Mouse (Mus musculus): ENCODE data around the gene Cep350. TPM values are rescaled to one million over a fixed set of nuclear protein-coding genes. Genes with fewer than 3 reads are reported as not detected.
A peak's percentile ranks its signal among the peaks of the same experiment; 100 is the strongest.

Cep350 gene
- polyA plus RNA-seq (2014; fragmentation: Nextera tagmentation; extraction: Ambion mirVana) = 6.2 and 7.2 TPM in 2 replicates

GRCm38 (mm10) chr1:155973068-155973718, at the start of gene Cep350:
Cep350 (minus strand) TSS chr1:155973255.
- DNase-seq (ENCODE audit: low spot score) (peak; percentile 97), ATAC-seq (ENCODE audit: insufficient read depth, low FRiP score, low TSS enrichment) (peak; percentile 99)
- H3K9me3 ChIP-seq (ENCODE audit: control insufficient read depth, low read length) = no peaks in the 10 kb centered on the region
- peak within 1 kb of the TSS; percentile 96 for H3K9ac ChIP-seq (ENCODE audit: low read length)
- peak within 1 kb of the TSS; percentile 99 for H3K4me3 ChIP-seq (ENCODE audit: low read depth, low read length)
- peak within 1 kb of the TSS; percentile 82 for H3K4me2 ChIP-seq (ENCODE audit: low read depth)
- H3K36me3 ChIP-seq (ENCODE audit: control insufficient read depth, insufficient read depth, low read length) = no peaks in the 10 kb centered on the region
- WGBS = 0% methylated on average over 35 of the region's 57 CpGs
- H3K4me1 ChIP-seq (ENCODE audit: control insufficient read depth, insufficient read depth, low read length) = peaks cover 2% of the 10 kb centered on the region; the same call in 1 of the 2 replicates
- peak within 1 kb of the TSS; percentile 75 for H3K27ac ChIP-seq (ENCODE audit: low read depth, low read length)
- no peaks in the 10 kb centered on the region for H3K27me3 ChIP-seq (ENCODE audit: control insufficient read depth, insufficient read depth, low read length)

- Histone ChIP-seq H3K4me2 (ENCODE audit: low read depth) (no peak overlapping the region), H3K36me3 (ENCODE audit: control insufficient read depth, insufficient read depth, low read length) (no peaks in the 10 kb centered on the region), H3K9ac (ENCODE audit: low read length) (no peak overlapping the region), H3K4me1 (ENCODE audit: control insufficient read depth, insufficient read depth, low read length) (no peaks in the 10 kb centered on the region), H3K9me3 (ENCODE audit: control insufficient read depth, low read length) (no peaks in the 10 kb centered on the region), H3K4me3 (ENCODE audit: low read depth, low read length) (no peak overlapping the region), H3K27me3 (ENCODE audit: control insufficient read depth, insufficient read depth, low read length) (no peaks in the 10 kb centered on the region), H3K27ac (ENCODE audit: low read depth, low read length) (no peak overlapping the region)
- WGBS = 77% methylated on average over 1 of the region's 1 CpGs
- ATAC-seq (ENCODE audit: insufficient read depth, low FRiP score, low TSS enrichment) = no peak
- DNase-seq (ENCODE audit: low spot score) = no peak
Measured at GRCm38 (mm10) chr1:156020402-156020801, 47.3 kb upstream of the Cep350 start.

GRCm38 (mm10) chr1:156019800-156020199, 46.7 kb upstream of the Cep350 start:
- H3K9me3 ChIP-seq (ENCODE audit: control insufficient read depth, low read length) = no peaks in the 10 kb centered on the region
- H3K4me2 ChIP-seq (ENCODE audit: low read depth) = no peak overlapping the region
- H3K9ac ChIP-seq (ENCODE audit: low read length) = no peak overlapping the region
- WGBS = 89% methylated on average over 1 of the region's 1 CpGs
- ATAC-seq (ENCODE audit: insufficient read depth, low FRiP score, low TSS enrichment) (no peak), DNase-seq (ENCODE audit: low spot score) (no peak)
- H3K4me1 ChIP-seq (ENCODE audit: control insufficient read depth, insufficient read depth, low read length) = no peaks in the 10 kb centered on the region
- H3K27me3 ChIP-seq (ENCODE audit: control insufficient read depth, insufficient read depth, low read length) = no peaks in the 10 kb centered on the region
- no peak overlapping the region for H3K27ac ChIP-seq (ENCODE audit: low read depth, low read length)
- H3K36me3 ChIP-seq (ENCODE audit: control insufficient read depth, insufficient read depth, low read length) = no peaks in the 10 kb centered on the region
- H3K4me3 ChIP-seq (ENCODE audit: low read depth, low read length) = no peak overlapping the region

GRCm38 (mm10) chr1:156009003-156009402, 35.9 kb upstream of the Cep350 start:
- no peaks in the 10 kb centered on the region for H3K9me3 ChIP-seq (ENCODE audit: control insufficient read depth, low read length)
- no peak overlapping the region for H3K27ac ChIP-seq (ENCODE audit: low read depth, low read length)
- H3K9ac ChIP-seq (ENCODE audit: low read length) = no peak overlapping the region
- ATAC-seq (ENCODE audit: insufficient read depth, low FRiP score, low TSS enrichment) (no peak), DNase-seq (ENCODE audit: low spot score) (no peak)
- no peak overlapping the region for H3K4me2 ChIP-seq (ENCODE audit: low read depth)
- no peaks in the 10 kb centered on the region for H3K27me3 ChIP-seq (ENCODE audit: control insufficient read depth, insufficient read depth, low read length)
- peaks cover 5% of the 10 kb centered on the region; the same call in 1 of the 2 replicates for H3K36me3 ChIP-seq (ENCODE audit: control insufficient read depth, insufficient read depth, low read length)
- no peaks in the 10 kb centered on the region for H3K4me1 ChIP-seq (ENCODE audit: control insufficient read depth, insufficient read depth, low read length)
- no peak overlapping the region for H3K4me3 ChIP-seq (ENCODE audit: low read depth, low read length)
- WGBS = 97% methylated on average over 1 of the region's 1 CpGs

- no peak overlapping the region for H3K9ac ChIP-seq (ENCODE audit: low read length)
- WGBS = 91% methylated on average over 11 of the region's 11 CpGs
- no peak overlapping the region for H3K4me2 ChIP-seq (ENCODE audit: low read depth)
- H3K27me3 ChIP-seq (ENCODE audit: control insufficient read depth, insufficient read depth, low read length) = no peaks in the 10 kb centered on the region
- peaks cover 7% of the 10 kb centered on the region for H3K36me3 ChIP-seq (ENCODE audit: control insufficient read depth, insufficient read depth, low read length)
- no peaks in the 10 kb centered on the region for H3K4me1 ChIP-seq (ENCODE audit: control insufficient read depth, insufficient read depth, low read length)
- no peak overlapping the region for H3K4me3 ChIP-seq (ENCODE audit: low read depth, low read length)
- no peaks in the 10 kb centered on the region for H3K9me3 ChIP-seq (ENCODE audit: control insufficient read depth, low read length)
- ATAC-seq (ENCODE audit: insufficient read depth, low FRiP score, low TSS enrichment) (no peak), DNase-seq (ENCODE audit: low spot score) (no peak)
- H3K27ac ChIP-seq (ENCODE audit: low read depth, low read length) = no peak overlapping the region
Measured at GRCm38 (mm10) chr1:156005906-156006305, 32.9 kb upstream of the Cep350 start.

- Histone ChIP-seq H3K27ac (ENCODE audit: low read depth, low read length) (no peak overlapping the region), H3K4me1 (ENCODE audit: control insufficient read depth, insufficient read depth, low read length) (no peaks in the 10 kb centered on the region), H3K9ac (ENCODE audit: low read length) (no peak overlapping the region), H3K4me2 (ENCODE audit: low read depth) (no peak overlapping the region), H3K9me3 (ENCODE audit: control insufficient read depth, low read length) (no peaks in the 10 kb centered on the region), H3K4me3 (ENCODE audit: low read depth, low read length) (no peak overlapping the region), H3K36me3 (ENCODE audit: control insufficient read depth, insufficient read depth, low read length) (peaks cover 7% of the 10 kb centered on the region), H3K27me3 (ENCODE audit: control insufficient read depth, insufficient read depth, low read length) (no peaks in the 10 kb centered on the region)
- no peak for DNase-seq (ENCODE audit: low spot score)
- no peak for ATAC-seq (ENCODE audit: insufficient read depth, low FRiP score, low TSS enrichment)
- 95% methylated on average over 7 of the region's 7 CpGs for WGBS
Measured at GRCm38 (mm10) chr1:156003201-156003935, 30.3 kb upstream of the Cep350 start.

- Histone ChIP-seq H3K27ac (ENCODE audit: low read depth, low read length) (no peak overlapping the region), H3K4me2 (ENCODE audit: low read depth) (no peak overlapping the region), H3K9ac (ENCODE audit: low read length) (no peak overlapping the region), H3K36me3 (ENCODE audit: control insufficient read depth, insufficient read depth, low read length) (peaks cover 5% of the 10 kb centered on the region; the same call in 1 of the 2 replicates), H3K4me1 (ENCODE audit: control insufficient read depth, insufficient read depth, low read length) (no peaks in the 10 kb centered on the region), H3K4me3 (ENCODE audit: low read depth, low read length) (no peak overlapping the region), H3K27me3 (ENCODE audit: control insufficient read depth, insufficient read depth, low read length) (no peaks in the 10 kb centered on the region), H3K9me3 (ENCODE audit: control insufficient read depth, low read length) (no peaks in the 10 kb centered on the region)
- WGBS = 90% methylated on average over 8 of the region's 8 CpGs
- DNase-seq (ENCODE audit: low spot score) = no peak
- ATAC-seq (ENCODE audit: insufficient read depth, low FRiP score, low TSS enrichment) = no peak
Measured at GRCm38 (mm10) chr1:156002366-156002765, 29.3 kb upstream of the Cep350 start.

- H3K36me3 ChIP-seq (ENCODE audit: control insufficient read depth, insufficient read depth, low read length) = no peaks in the 10 kb centered on the region
- no peaks in the 10 kb centered on the region for H3K9me3 ChIP-seq (ENCODE audit: control insufficient read depth, low read length)
- no peak overlapping the region for H3K4me3 ChIP-seq (ENCODE audit: low read depth, low read length)
- H3K4me2 ChIP-seq (ENCODE audit: low read depth) = no peak overlapping the region
- H3K4me1 ChIP-seq (ENCODE audit: control insufficient read depth, insufficient read depth, low read length) = no peaks in the 10 kb centered on the region
- no peak overlapping the region for H3K9ac ChIP-seq (ENCODE audit: low read length)
- no peak overlapping the region for H3K27ac ChIP-seq (ENCODE audit: low read depth, low read length)
- WGBS = 79% methylated on average over 2 of the region's 2 CpGs
- ATAC-seq (ENCODE audit: insufficient read depth, low FRiP score, low TSS enrichment) (no peak), DNase-seq (ENCODE audit: low spot score) (no peak)
- H3K27me3 ChIP-seq (ENCODE audit: control insufficient read depth, insufficient read depth, low read length) = no peaks in the 10 kb centered on the region
Measured at GRCm38 (mm10) chr1:155995612-155996011, 22.6 kb upstream of the Cep350 start.

GRCm38 (mm10) chr1:155994524-155994923, 21.5 kb upstream of the Cep350 start:
- DNase-seq (ENCODE audit: low spot score) = no peak
- WGBS = 85% methylated on average over 2 of the region's 2 CpGs
- no peaks in the 10 kb centered on the region for H3K36me3 ChIP-seq (ENCODE audit: control insufficient read depth, insufficient read depth, low read length)
- H3K27me3 ChIP-seq (ENCODE audit: control insufficient read depth, insufficient read depth, low read length) = no peaks in the 10 kb centered on the region
- H3K4me3 ChIP-seq (ENCODE audit: low read depth, low read length) = no peak overlapping the region
- no peak overlapping the region for H3K4me2 ChIP-seq (ENCODE audit: low read depth)
- no peak for ATAC-seq (ENCODE audit: insufficient read depth, low FRiP score, low TSS enrichment)
- H3K27ac ChIP-seq (ENCODE audit: low read depth, low read length) = no peak overlapping the region
- H3K4me1 ChIP-seq (ENCODE audit: control insufficient read depth, insufficient read depth, low read length) = no peaks in the 10 kb centered on the region
- H3K9ac ChIP-seq (ENCODE audit: low read length) = no peak overlapping the region
- H3K9me3 ChIP-seq (ENCODE audit: control insufficient read depth, low read length) = no peaks in the 10 kb centered on the region
